Comparison of ENCODE assay signal across 15 mouse cellular contexts in the genomic region with DNA sequence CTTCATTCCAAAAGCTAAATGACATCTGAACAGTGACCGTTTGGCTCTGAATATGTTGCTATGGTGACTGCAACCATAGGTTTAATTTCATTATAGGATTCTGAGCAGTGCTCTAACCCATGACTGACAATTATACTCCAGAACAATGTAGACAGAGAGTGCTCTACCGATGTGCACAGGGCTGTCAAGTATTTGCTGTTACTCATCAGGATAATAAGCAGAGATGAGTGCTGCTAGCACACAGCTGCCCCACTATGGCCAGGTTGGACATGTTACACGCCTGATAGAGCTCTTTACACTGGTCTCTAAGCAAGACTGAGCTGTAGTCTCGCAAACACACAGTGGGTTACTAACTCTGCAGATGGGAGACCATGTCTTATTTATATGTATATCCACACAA.
DNase-seq lines count a peak whose midpoint lies in the region; ATAC-seq and TF ChIP-seq lines count a peak whose summit lies in the region.
"Had no signal": no experiment of that assay in that cellular context is flagged by ENCODE, and none has a peak within 500 bp of the region (broad histone marks: within the 10 kb centered on the region; RNA-seq: fewer than 3 reads in every experiment).

No protein-coding gene starts in this region.

- no peaks in the 10 kb centered on the region for H3K27me3 ChIP-seq in lung, embryonic 14.5 days (ENCODE audit: insufficient read depth, low read length)
- no peaks in the 10 kb centered on the region for H3K27me3 ChIP-seq in forebrain, postnatal 0 days (ENCODE audit: insufficient read depth, low read length)
- H3K27me3 ChIP-seq in midbrain, embryonic 10.5 days (ENCODE audit: low read depth, poor library complexity, severe bottlenecking), result no peaks in the 10 kb centered on the region
- H3K27me3 ChIP-seq: kidney, embryonic 15.5 days; limb, embryonic 12.5 days had no signal

- no peak for ATAC-seq in lung, embryonic 14.5 days (ENCODE audit: insufficient read depth)
- ATAC-seq in forebrain, postnatal 0 days, result peak; percentile 53

- no peaks in the 10 kb centered on the region for H3K9me3 ChIP-seq in lung, embryonic 14.5 days (ENCODE audit: low read depth, low read length)
- no peaks in the 10 kb centered on the region for H3K9me3 ChIP-seq in forebrain, postnatal 0 days (ENCODE audit: low read length)
- H3K9me3 ChIP-seq in midbrain, embryonic 10.5 days (replicated peaks), result no peaks in the 10 kb centered on the region
- H3K9me3 ChIP-seq: kidney, embryonic 15.5 days; limb, embryonic 12.5 days had no signal

- WGBS in lung, embryonic 14.5 days, result 69% methylated on average over 4 of the region's 4 CpGs
- WGBS in forebrain, postnatal 0 days, result 31% methylated on average over 4 of the region's 4 CpGs
- WGBS in midbrain, embryonic 10.5 days, result 50% methylated on average over 4 of the region's 4 CpGs

- no peak overlapping the region for H3K4me2 ChIP-seq in lung, embryonic 14.5 days
- no peak overlapping the region for H3K4me2 ChIP-seq in forebrain, postnatal 0 days (ENCODE audit: low read depth)
- H3K4me2 ChIP-seq: kidney, embryonic 15.5 days; limb, embryonic 12.5 days had no signal

- no peak overlapping the region for H3K9ac ChIP-seq in lung, embryonic 14.5 days
- H3K9ac ChIP-seq in forebrain, postnatal 0 days, result no peak overlapping the region
- H3K9ac ChIP-seq: kidney, embryonic 15.5 days; limb, embryonic 12.5 days had no signal

- H3K36me3 ChIP-seq in lung, embryonic 14.5 days (ENCODE audit: insufficient read depth), result no peaks in the 10 kb centered on the region
- no peaks in the 10 kb centered on the region for H3K36me3 ChIP-seq in forebrain, postnatal 0 days (ENCODE audit: insufficient read depth)
- no peaks in the 10 kb centered on the region for H3K36me3 ChIP-seq in midbrain, embryonic 10.5 days
- H3K36me3 ChIP-seq: kidney, embryonic 15.5 days; limb, embryonic 12.5 days had no signal

- H3K4me3 ChIP-seq in lung, embryonic 14.5 days (ENCODE audit: low read depth, low read length), result no peak overlapping the region
- no peak overlapping the region for H3K4me3 ChIP-seq in forebrain, postnatal 0 days (ENCODE audit: low read depth, low read length)
- no peak overlapping the region for H3K4me3 ChIP-seq in midbrain, embryonic 10.5 days
- H3K4me3 ChIP-seq in left cerebral cortex, adult 2 months, result no peak overlapping the region
- H3K4me3 ChIP-seq: kidney, embryonic 15.5 days; limb, embryonic 12.5 days had no signal

- H3K4me1 ChIP-seq in lung, embryonic 14.5 days (ENCODE audit: insufficient read depth), result peaks cover 14% of the 10 kb centered on the region
- peaks cover 21% of the 10 kb centered on the region for H3K4me1 ChIP-seq in forebrain, postnatal 0 days (ENCODE audit: insufficient read depth)
- H3K4me1 ChIP-seq in midbrain, embryonic 10.5 days, result peaks cover 46% of the 10 kb centered on the region
- H3K4me1 ChIP-seq: kidney, embryonic 15.5 days had no signal

- peak overlapping the region; percentile 50; the same call in 1 of the 2 replicates for H3K27ac ChIP-seq in lung, embryonic 14.5 days (ENCODE audit: low read depth)
- H3K27ac ChIP-seq in forebrain, postnatal 0 days (ENCODE audit: low read depth, low read length), result no peak overlapping the region
- 0 out of 2 replicates have a peak overlapping the region, but pooled peaks have one; percentile 34 for H3K27ac ChIP-seq in midbrain, embryonic 10.5 days (replicated peaks)
- no peak overlapping the region for H3K27ac ChIP-seq in left cerebral cortex, adult 2 months
- H3K27ac ChIP-seq: kidney, embryonic 15.5 days; limb, embryonic 12.5 days had no signal

- no peak for TF ChIP-seq CTCF in lung, embryonic 14.5 days (IDR thresholded peaks at IDR 0.05; ENCODE audit: low read depth)
- TF ChIP-seq CTCF in forebrain, postnatal 0 days (IDR thresholded peaks at IDR 0.05; ENCODE audit: low read depth), result no peak
- TF ChIP-seq CTCF in left cerebral cortex, adult 2 months (IDR thresholded peaks at IDR 0.05), result no peak

- intact Hi-C loops in left cerebral cortex, adult 2 months (cut with DNase I), result no loop called here

- DNase-seq in lung, embryonic 14.5 days, result no peak
- DNase-seq in lung, postnatal 14 days, result no peak
- DNase-seq in forebrain, postnatal 0 days, result peak; percentile 30
- DNase-seq in midbrain, embryonic 10.5 days (ENCODE audit: low spot score), result no peak
- peak; percentile 86 for DNase-seq in retina, embryonic 14.5 days (ENCODE audit: low spot score)
- no peak for DNase-seq in gastrocnemius, adult 18-20 months (ENCODE audit: low spot score)
- DNase-seq in left cerebral cortex, adult 2 months (ENCODE audit: extremely low spot score in 1 of 2, low spot score in 2 of 2), result no peak
- no peak for DNase-seq in urinary bladder, postnatal 25 days (ENCODE audit: low spot score)
- DNase-seq: adrenal gland, adult 2 months; cerebellum, postnatal 25 days; gastrocnemius, postnatal 36 days; right cerebral cortex, postnatal 14 days; thymus, postnatal 36 days had no signal

Comparison
In these comparisons a context has a peak if more than half of its experiments do, and no peak if none do; other contexts are left out.
1. DNase-seq: peak in forebrain, postnatal 0 days (single experiment) and retina, embryonic 14.5 days (single experiment); none in lung, embryonic 14.5 days (single experiment), lung, postnatal 14 days (single experiment), midbrain, embryonic 10.5 days (single experiment), gastrocnemius, adult 18-20 months (single experiment), left cerebral cortex, adult 2 months (0 of 2) and urinary bladder, postnatal 25 days (single experiment).
2. H3K27ac ChIP-seq: peak in lung, embryonic 14.5 days (single experiment) and midbrain, embryonic 10.5 days (single experiment); none in forebrain, postnatal 0 days (single experiment) and left cerebral cortex, adult 2 months (single experiment).